Mouse (Mus musculus): ENCODE measurements around the gene Olfr1438-ps1. TPM values are rescaled to one million over a fixed set of nuclear protein-coding genes. Genes with fewer than 3 reads are reported as not detected.
"Not testable (repeated sequence)": the region's sequence is repeated elsewhere in the genome, so short reads cannot be mapped to it uniquely, and the experiment has no call there.

The Olfr1438-ps1 gene
- polyA plus RNA-seq (2015; fragmentation: Nextera tagmentation; extraction: Ambion mirVana): not detected in 2 replicates

DNA sequence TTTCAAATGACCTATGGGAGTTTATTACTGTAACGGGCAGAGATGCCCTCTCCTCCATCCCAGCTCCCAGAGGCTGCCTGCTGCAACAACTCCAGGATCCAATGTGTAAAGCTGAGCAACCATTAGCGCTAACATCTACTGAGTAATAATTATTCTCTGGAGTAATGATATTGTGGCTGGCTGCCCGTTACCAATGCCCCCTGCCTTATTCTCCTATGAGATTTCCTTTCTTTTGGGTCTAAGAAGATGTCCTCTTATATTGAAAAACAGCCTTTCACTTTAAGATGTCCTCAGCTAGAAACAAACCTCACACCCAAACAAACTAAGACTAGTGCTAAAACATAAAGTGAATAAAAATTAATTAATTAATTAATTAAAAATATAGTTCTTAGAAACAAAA is at the start of gene Olfr1438-ps1:
TSS of gene Olfr1438-ps1 (minus strand) at position 101 of the 400 bp plus-strand sequence.
- no peaks in the 10 kb centered on the region for H3K36me3 ChIP-seq (replicated peaks)
- H3K4me3 ChIP-seq (replicated peaks): no peak within 1 kb of the TSS
- 48% methylated on average over 3 of the region's 3 CpGs for WGBS (ENCODE audit: insufficient replicate concordance)
- H3K4me2 ChIP-seq: no peak within 1 kb of the TSS
- no peak within 1 kb of the TSS for H3K27ac ChIP-seq (replicated peaks)
- H3K9ac ChIP-seq: no peak within 1 kb of the TSS
- no peak for ATAC-seq (ENCODE audit: insufficient read depth)
- no peaks in the 10 kb centered on the region for H3K9me3 ChIP-seq (replicated peaks)
- no peaks in the 10 kb centered on the region for H3K4me1 ChIP-seq (replicated peaks)
- H3K27me3 ChIP-seq: no peaks in the 10 kb centered on the region

GRCm38 (mm10) chr19:12374465-12375025 is 38.8 kb upstream of the Olfr1438-ps1 start:
- Histone ChIP-seq H3K27me3 (no peaks in the 10 kb centered on the region), H3K4me1 (replicated peaks) (no peaks in the 10 kb centered on the region), H3K4me3 (replicated peaks) (no peak overlapping the region), H3K9me3 (replicated peaks) (no peaks in the 10 kb centered on the region), H3K36me3 (replicated peaks) (no peaks in the 10 kb centered on the region), H3K4me2 (no peak overlapping the region), H3K27ac (replicated peaks) (no peak overlapping the region), H3K9ac (no peak overlapping the region)
- 36% methylated on average over 2 of the region's 2 CpGs for WGBS (ENCODE audit: insufficient replicate concordance)
- no peak for ATAC-seq (ENCODE audit: insufficient read depth)

DNA sequence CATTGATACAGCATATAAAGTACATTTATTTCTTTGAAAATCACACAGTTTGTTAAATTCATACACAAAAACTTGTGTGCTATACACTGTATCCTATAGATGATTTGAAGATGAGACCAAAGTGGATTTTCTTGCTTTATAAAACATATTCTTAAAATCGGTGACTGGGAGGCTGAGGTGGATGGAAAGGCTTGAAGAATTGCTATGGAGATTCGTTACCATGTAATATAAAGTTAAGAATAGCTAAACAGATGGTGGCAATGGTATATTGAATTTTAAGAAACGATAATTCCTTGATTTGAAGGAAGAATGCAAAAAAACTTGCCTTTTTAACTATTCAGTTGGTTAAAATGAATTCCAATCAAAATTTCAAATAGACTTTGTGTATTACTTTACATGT is 37.3 kb upstream of the Olfr1438-ps1 start:
- 48% methylated on average over 3 of the region's 3 CpGs for WGBS (ENCODE audit: insufficient replicate concordance)
- no peak for ATAC-seq (ENCODE audit: insufficient read depth)
- H3K4me1 ChIP-seq (replicated peaks): no peaks in the 10 kb centered on the region

GRCm38 (mm10) chr19:12325001-12325400 is 10.7 kb downstream of the Olfr1438-ps1 start, which contains the start of gene Olfr1437:
Olfr1437 (minus strand) TSS chr19:12325101.
- Histone ChIP-seq H3K4me3 (replicated peaks) (no peak within 1 kb of the TSS), H3K9ac (no peak within 1 kb of the TSS), H3K27ac (replicated peaks) (no peak within 1 kb of the TSS), H3K36me3 (replicated peaks) (no peaks in the 10 kb centered on the region), H3K9me3 (replicated peaks) (no peaks in the 10 kb centered on the region), H3K4me2 (no peak within 1 kb of the TSS), H3K27me3 (no peaks in the 10 kb centered on the region), H3K4me1 (replicated peaks) (no peaks in the 10 kb centered on the region)
- WGBS (ENCODE audit: insufficient replicate concordance): 55% methylated on average over 2 of the region's 2 CpGs
- no peak for ATAC-seq (ENCODE audit: insufficient read depth)

More for the DNA sequence above, 37.3 kb upstream of the Olfr1438-ps1 start:
- Histone ChIP-seq H3K4me2 (no peak overlapping the region), H3K36me3 (replicated peaks) (no peaks in the 10 kb centered on the region), H3K27ac (replicated peaks) (no peak overlapping the region), H3K9me3 (replicated peaks) (no peaks in the 10 kb centered on the region), H3K4me3 (replicated peaks) (no peak overlapping the region), H3K27me3 (no peaks in the 10 kb centered on the region), H3K9ac (no peak overlapping the region)

GRCm38 (mm10) chr19:12299030-12299429 is 36.7 kb downstream of the Olfr1438-ps1 start, which contains the start of gene Olfr1436:
Olfr1436 (minus strand) TSS chr19:12299130.
- not testable (repeated sequence) for ATAC-seq (ENCODE audit: insufficient read depth); H3K9ac ChIP-seq; H3K4me2 ChIP-seq; H3K4me3 ChIP-seq (replicated peaks); H3K4me1 ChIP-seq (replicated peaks); H3K36me3 ChIP-seq (replicated peaks); H3K9me3 ChIP-seq (replicated peaks); H3K27ac ChIP-seq (replicated peaks); H3K27me3 ChIP-seq
- WGBS (ENCODE audit: insufficient replicate concordance): 41% methylated on average over 1 of the region's 1 CpGs

- Histone ChIP-seq H3K9me3 (replicated peaks) (no peaks in the 10 kb centered on the region), H3K27ac (replicated peaks) (no peak overlapping the region), H3K9ac (no peak overlapping the region), H3K4me1 (replicated peaks) (no peaks in the 10 kb centered on the region), H3K4me2 (no peak overlapping the region), H3K36me3 (replicated peaks) (no peaks in the 10 kb centered on the region), H3K4me3 (replicated peaks) (no peak overlapping the region), H3K27me3 (no peaks in the 10 kb centered on the region)
- ATAC-seq (ENCODE audit: insufficient read depth): no peak
These were observed 42.7 kb downstream of the Olfr1438-ps1 start for GRCm38 (mm10) chr19:12292979-12293378.

GRCm38 (mm10) chr19:12279554-12279953 is 56.2 kb downstream of the Olfr1438-ps1 start, which contains the start of gene Olfr1434:
Olfr1434 (plus strand) TSS chr19:12279854.
- Histone ChIP-seq H3K4me3 (replicated peaks) (no peak within 1 kb of the TSS), H3K27ac (replicated peaks) (no peak within 1 kb of the TSS), H3K4me1 (replicated peaks) (no peaks in the 10 kb centered on the region), H3K27me3 (no peaks in the 10 kb centered on the region), H3K4me2 (no peak within 1 kb of the TSS), H3K9me3 (replicated peaks) (no peaks in the 10 kb centered on the region), H3K9ac (no peak within 1 kb of the TSS), H3K36me3 (replicated peaks) (no peaks in the 10 kb centered on the region)
- WGBS (ENCODE audit: insufficient replicate concordance): 53% methylated on average over 2 of the region's 2 CpGs
- ATAC-seq (ENCODE audit: insufficient read depth): no peak

Other genes starting within 250 kb of the Olfr1438-ps1 start
- not detected in 2 replicates for gene Olfr1426, start 243.9 kb downstream of the Olfr1438-ps1 start, polyA plus RNA-seq (2015; fragmentation: Nextera tagmentation; extraction: Ambion mirVana)
- gene Olfr1427, start 232.6 kb downstream of the Olfr1438-ps1 start, polyA plus RNA-seq (2015; fragmentation: Nextera tagmentation; extraction: Ambion mirVana): not detected in 2 replicates
- gene Olfr1428, start 220.0 kb downstream of the Olfr1438-ps1 start, polyA plus RNA-seq (2015; fragmentation: Nextera tagmentation; extraction: Ambion mirVana): not detected in 2 replicates
- not detected in 2 replicates for gene Olfr76, start 212.7 kb downstream of the Olfr1438-ps1 start, polyA plus RNA-seq (2015; fragmentation: Nextera tagmentation; extraction: Ambion mirVana)
- not detected in 2 replicates for gene Olfr1555-ps1, start 165.8 kb downstream of the Olfr1438-ps1 start, polyA plus RNA-seq (2015; fragmentation: Nextera tagmentation; extraction: Ambion mirVana)
- gene Olfr1431, start 135.3 kb downstream of the Olfr1438-ps1 start, polyA plus RNA-seq (2015; fragmentation: Nextera tagmentation; extraction: Ambion mirVana): not detected in 2 replicates
- gene Olfr1432, start 103.3 kb downstream of the Olfr1438-ps1 start, polyA plus RNA-seq (2015; fragmentation: Nextera tagmentation; extraction: Ambion mirVana): not detected in 2 replicates
- gene Olfr262, start 94.3 kb downstream of the Olfr1438-ps1 start, polyA plus RNA-seq (2015; fragmentation: Nextera tagmentation; extraction: Ambion mirVana): not detected in 2 replicates
- not detected in 2 replicates for gene Olfr235, start 74.9 kb downstream of the Olfr1438-ps1 start, polyA plus RNA-seq (2015; fragmentation: Nextera tagmentation; extraction: Ambion mirVana)
- gene Olfr1434, start 56.1 kb downstream of the Olfr1438-ps1 start, polyA plus RNA-seq (2015; fragmentation: Nextera tagmentation; extraction: Ambion mirVana): not detected in 2 replicates
- not detected in 2 replicates for gene Olfr1436, start 36.8 kb downstream of the Olfr1438-ps1 start, polyA plus RNA-seq (2015; fragmentation: Nextera tagmentation; extraction: Ambion mirVana)
- not detected in 2 replicates for gene Olfr1437, start 10.8 kb downstream of the Olfr1438-ps1 start, polyA plus RNA-seq (2015; fragmentation: Nextera tagmentation; extraction: Ambion mirVana)
- not detected in 2 replicates for gene Olfr1440, start 51.4 kb upstream of the Olfr1438-ps1 start, polyA plus RNA-seq (2015; fragmentation: Nextera tagmentation; extraction: Ambion mirVana)
- gene Olfr1441, start 81.5 kb upstream of the Olfr1438-ps1 start, polyA plus RNA-seq (2015; fragmentation: Nextera tagmentation; extraction: Ambion mirVana): not detected in 2 replicates
- not detected in 2 replicates for gene Pfpl, start 92.0 kb upstream of the Olfr1438-ps1 start, polyA plus RNA-seq (2015; fragmentation: Nextera tagmentation; extraction: Ambion mirVana)
- 1.8 and 2.0 TPM in 2 replicates for gene Mpeg1, start 124.9 kb upstream of the Olfr1438-ps1 start, polyA plus RNA-seq (2015; fragmentation: Nextera tagmentation; extraction: Ambion mirVana)
- gene Dtx4, start 165.5 kb upstream of the Olfr1438-ps1 start, polyA plus RNA-seq (2015; fragmentation: Nextera tagmentation; extraction: Ambion mirVana): 2.0 and 2.4 TPM in 2 replicates
- 21.4 and 23.8 TPM in 2 replicates for gene Fam111a, start 209.8 kb upstream of the Olfr1438-ps1 start, polyA plus RNA-seq (2015; fragmentation: Nextera tagmentation; extraction: Ambion mirVana)